Mouse (Mus musculus): ENCODE results near the gene Stat3. TPM values are rescaled to one million over a fixed set of nuclear protein-coding genes. Genes with fewer than 3 reads are reported as not detected.
A peak's percentile ranks its signal among the peaks of the same experiment; 100 is the strongest.

The Stat3 gene
- polyA plus RNA-seq (2012; ENCODE audit: insufficient read depth, low replicate concordance): 63.3 and 82.6 TPM in 2 replicates

DNA sequence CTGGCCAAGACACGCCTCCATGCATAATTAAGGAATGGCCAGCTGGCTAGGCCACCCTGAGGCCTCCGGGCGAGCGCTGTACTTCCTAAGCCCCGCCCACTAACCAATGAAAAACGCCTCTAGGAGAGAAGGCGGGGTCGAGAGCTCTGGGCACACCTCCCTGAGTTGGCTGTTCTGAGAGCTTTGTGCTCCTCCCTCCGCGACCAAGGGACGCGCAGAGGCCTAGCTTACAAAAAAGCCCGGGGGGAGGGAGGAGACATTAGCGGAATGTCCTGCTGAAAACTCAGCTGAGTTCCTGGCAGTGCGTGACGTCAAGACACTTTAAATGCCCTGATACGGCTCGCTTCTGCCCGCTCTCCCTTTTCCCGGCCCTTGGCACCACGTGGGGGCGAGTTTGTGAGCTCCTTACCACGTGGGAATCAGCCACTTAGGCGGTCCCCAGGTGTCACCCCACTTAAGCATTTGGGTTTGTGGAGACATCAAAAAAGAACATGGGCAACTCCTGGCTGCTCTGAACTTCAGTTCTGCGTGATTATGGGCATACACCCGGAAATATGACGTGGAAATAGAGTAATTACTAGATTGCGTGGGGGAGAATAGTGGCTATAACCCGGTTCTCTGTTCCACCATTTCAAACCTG, at the start of gene Stat3:
Gene Stat3, minus strand, starts transcription at position 29 of the 640 bp plus-strand sequence.
- Histone ChIP-seq H3K27me3 (replicated peaks) (no peaks in the 10 kb centered on the region), H3K4me3 (replicated peaks) (peak within 1 kb of the TSS; percentile 100), H3K9me3 (no peaks in the 10 kb centered on the region), H3K36me3 (replicated peaks; ENCODE audit: low read length) (peaks cover 18% of the 10 kb centered on the region), H3K4me1 (peaks cover 51% of the 10 kb centered on the region)
- TF ChIP-seq GATA1 (IDR thresholded peaks at IDR 0.05; ENCODE audit: borderline replicate concordance, low read length): no peak
- no peak; the same call in 1 of the 2 replicates for TF ChIP-seq FLI1 (IDR thresholded peaks at IDR 0.05; ENCODE audit: low read length)

DNA sequence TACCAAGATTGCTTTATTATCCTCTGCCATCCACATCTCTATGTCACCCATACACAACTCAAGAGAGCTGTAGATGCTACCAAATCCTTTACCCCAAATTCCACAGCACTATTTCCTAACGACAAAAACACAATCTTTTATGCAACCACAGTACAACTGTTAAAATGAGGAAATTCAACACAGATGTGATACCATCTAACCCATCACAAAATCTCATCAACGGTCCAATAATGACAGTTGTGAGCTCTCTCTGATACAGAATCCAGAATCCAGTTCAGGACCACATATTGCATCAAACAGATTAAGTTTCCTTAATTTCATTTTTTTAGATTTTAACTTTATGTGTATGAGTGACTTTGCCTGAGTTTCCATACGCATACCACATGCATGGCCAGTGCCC, 49.3 kb upstream of the Stat3 start:
- TF ChIP-seq GATA1 (IDR thresholded peaks at IDR 0.05; ENCODE audit: borderline replicate concordance, low read length): no peak
- TF ChIP-seq FLI1 (IDR thresholded peaks at IDR 0.05; ENCODE audit: low read length): no peak

DNA sequence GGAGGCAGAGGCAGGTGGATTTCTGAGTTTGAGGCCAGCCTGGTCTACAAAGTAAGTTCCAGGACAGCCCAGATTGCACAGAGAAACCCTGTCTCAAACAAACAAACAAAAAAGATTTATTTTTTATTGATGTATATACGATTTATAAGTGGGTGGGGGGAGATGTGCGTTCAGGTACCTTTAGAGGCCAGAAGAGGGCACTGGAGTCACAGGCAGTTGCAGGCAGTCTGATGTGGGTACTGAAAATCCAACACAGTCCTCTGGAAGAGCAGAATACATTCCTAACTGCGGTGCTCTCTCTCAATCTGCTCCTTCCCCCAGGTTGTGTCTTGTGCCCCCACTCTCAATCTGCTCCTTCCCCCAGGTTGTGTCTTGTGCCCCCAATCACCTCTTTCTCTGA, 46.3 kb upstream of the Stat3 start:
- Histone ChIP-seq H3K36me3 (replicated peaks; ENCODE audit: low read length) (no peaks in the 10 kb centered on the region), H3K4me3 (replicated peaks) (no peak overlapping the region), H3K9me3 (peaks cover 3% of the 10 kb centered on the region; the same call in 1 of the 2 replicates), H3K27me3 (replicated peaks) (no peaks in the 10 kb centered on the region), H3K4me1 (peaks cover 36% of the 10 kb centered on the region)
- TF ChIP-seq GATA1 (IDR thresholded peaks at IDR 0.05; ENCODE audit: borderline replicate concordance, low read length) (no peak), FLI1 (IDR thresholded peaks at IDR 0.05; ENCODE audit: low read length) (no peak)

More for the DNA sequence above, 49.3 kb upstream of the Stat3 start:
- Histone ChIP-seq H3K4me3 (replicated peaks) (no peak overlapping the region), H3K36me3 (replicated peaks; ENCODE audit: low read length) (no peaks in the 10 kb centered on the region), H3K4me1 (peaks cover 24% of the 10 kb centered on the region), H3K9me3 (peaks cover 3% of the 10 kb centered on the region; the same call in 1 of the 2 replicates), H3K27me3 (replicated peaks) (no peaks in the 10 kb centered on the region)

DNA sequence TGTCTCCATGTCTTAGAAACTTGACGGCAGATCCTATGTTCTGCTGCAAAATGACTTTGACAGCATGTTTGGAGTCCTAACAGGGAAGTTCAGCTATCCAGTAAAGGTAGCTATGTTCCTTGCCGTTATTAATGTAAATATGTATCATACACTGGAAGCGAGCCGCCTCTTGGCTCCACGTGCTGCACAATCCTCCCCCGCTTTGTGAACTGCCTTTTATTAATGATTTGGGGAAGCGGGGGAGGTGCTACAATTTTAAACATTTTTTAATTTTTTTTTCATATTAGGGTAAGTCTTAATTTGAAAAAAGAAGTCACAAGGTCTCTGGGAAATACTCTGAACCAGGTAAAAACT, 44.4 kb upstream of the Stat3 start:
- TF ChIP-seq GATA1 (IDR thresholded peaks at IDR 0.05; ENCODE audit: borderline replicate concordance, low read length): no peak
- no peak for TF ChIP-seq FLI1 (IDR thresholded peaks at IDR 0.05; ENCODE audit: low read length)
- Histone ChIP-seq H3K4me3 (replicated peaks) (no peak overlapping the region), H3K27me3 (replicated peaks) (no peaks in the 10 kb centered on the region), H3K36me3 (replicated peaks; ENCODE audit: low read length) (no peaks in the 10 kb centered on the region), H3K4me1 (peaks cover 39% of the 10 kb centered on the region), H3K9me3 (peaks cover 3% of the 10 kb centered on the region; the same call in 1 of the 2 replicates)

DNA sequence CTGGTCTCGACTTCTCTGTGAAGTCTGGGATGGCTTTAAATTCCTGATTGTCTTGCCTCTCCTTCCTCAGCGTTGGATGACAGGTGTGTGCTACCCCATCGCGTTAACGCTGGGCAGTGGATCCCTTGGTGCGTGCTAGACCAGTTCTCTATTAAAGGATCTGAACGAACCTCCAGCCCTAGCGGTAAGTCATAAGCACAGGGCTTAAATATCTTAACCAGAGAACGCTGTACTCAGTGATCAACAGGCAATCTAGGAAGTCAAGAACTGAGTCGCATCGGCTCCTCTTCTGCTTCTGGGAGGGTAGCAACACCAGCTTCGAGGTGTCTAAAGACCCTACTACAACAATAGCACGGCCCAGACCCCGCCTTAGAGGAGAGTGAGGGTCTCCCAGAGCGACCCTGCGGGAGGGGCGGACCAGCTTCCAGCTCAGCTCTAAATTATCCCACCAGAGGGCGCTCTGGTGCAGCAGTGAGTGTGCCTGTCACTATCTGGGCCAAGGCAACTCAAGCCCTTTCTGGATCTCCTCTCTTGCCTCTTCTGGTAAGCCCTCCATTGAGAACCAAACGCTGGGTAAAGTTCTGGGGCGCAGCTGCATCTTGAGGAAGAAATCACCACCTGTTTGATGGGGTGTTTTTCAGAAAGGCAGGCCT, 43.9 kb upstream of the Stat3 start:
- Histone ChIP-seq H3K4me1 (peaks cover 39% of the 10 kb centered on the region), H3K27me3 (replicated peaks) (no peaks in the 10 kb centered on the region), H3K4me3 (replicated peaks) (peak overlapping the region; percentile 90), H3K36me3 (replicated peaks; ENCODE audit: low read length) (no peaks in the 10 kb centered on the region), H3K9me3 (peaks cover 3% of the 10 kb centered on the region; the same call in 1 of the 2 replicates)
- no peak for TF ChIP-seq FLI1 (IDR thresholded peaks at IDR 0.05; ENCODE audit: low read length)
- no peak for TF ChIP-seq GATA1 (IDR thresholded peaks at IDR 0.05; ENCODE audit: borderline replicate concordance, low read length)

DNA sequence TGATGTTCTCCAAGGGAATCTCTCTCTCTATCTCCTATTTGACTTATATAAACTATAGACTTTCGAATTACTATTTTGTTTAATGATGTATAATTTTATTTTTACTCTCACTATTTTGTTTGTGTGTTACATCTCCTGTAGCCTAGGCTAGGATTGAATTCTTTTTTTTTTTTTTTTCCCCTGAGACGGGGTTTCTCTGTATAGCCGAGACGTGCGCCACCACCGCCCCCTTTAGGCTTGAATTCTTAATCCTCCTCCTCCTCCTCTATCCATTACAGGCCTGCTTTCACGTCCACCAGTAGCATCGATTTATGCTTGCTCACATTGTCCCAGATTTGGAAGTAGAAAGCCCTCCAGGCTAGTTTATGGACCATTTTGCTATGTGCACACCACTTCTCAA, 42.7 kb upstream of the Stat3 start:
- H3K4me3 ChIP-seq (replicated peaks): no peak overlapping the region
- TF ChIP-seq FLI1 (IDR thresholded peaks at IDR 0.05; ENCODE audit: low read length): no peak
- no peak for TF ChIP-seq GATA1 (IDR thresholded peaks at IDR 0.05; ENCODE audit: borderline replicate concordance, low read length)
- H3K27me3 ChIP-seq (replicated peaks): no peaks in the 10 kb centered on the region
- H3K36me3 ChIP-seq (replicated peaks; ENCODE audit: low read length): no peaks in the 10 kb centered on the region
- H3K9me3 ChIP-seq: peaks cover 3% of the 10 kb centered on the region; the same call in 1 of the 2 replicates
- H3K4me1 ChIP-seq: peaks cover 44% of the 10 kb centered on the region

DNA sequence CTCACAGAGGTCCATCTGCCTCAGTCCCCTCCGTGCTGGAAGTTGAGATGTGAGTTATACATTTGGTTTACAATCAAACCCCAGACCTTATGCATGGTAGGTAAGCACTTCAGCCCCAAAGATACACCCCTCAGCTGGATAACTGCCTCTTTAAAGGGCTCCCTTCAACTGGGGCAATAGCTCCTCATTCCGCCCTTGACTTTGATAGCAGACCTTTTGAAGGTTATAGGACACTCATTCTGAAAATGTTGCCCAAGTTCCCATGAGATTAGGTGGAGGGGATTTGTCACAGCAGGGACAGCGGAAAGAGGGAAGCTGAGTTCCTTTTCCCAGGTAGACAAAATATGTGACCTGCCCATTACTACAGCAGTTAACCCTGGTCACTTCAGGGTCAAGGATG, 41.9 kb upstream of the Stat3 start:
- Histone ChIP-seq H3K27me3 (replicated peaks) (no peaks in the 10 kb centered on the region), H3K9me3 (peaks cover 3% of the 10 kb centered on the region; the same call in 1 of the 2 replicates)
- TF ChIP-seq FLI1 (IDR thresholded peaks at IDR 0.05; ENCODE audit: low read length) (no peak), GATA1 (IDR thresholded peaks at IDR 0.05; ENCODE audit: borderline replicate concordance, low read length) (no peak)

DNA sequence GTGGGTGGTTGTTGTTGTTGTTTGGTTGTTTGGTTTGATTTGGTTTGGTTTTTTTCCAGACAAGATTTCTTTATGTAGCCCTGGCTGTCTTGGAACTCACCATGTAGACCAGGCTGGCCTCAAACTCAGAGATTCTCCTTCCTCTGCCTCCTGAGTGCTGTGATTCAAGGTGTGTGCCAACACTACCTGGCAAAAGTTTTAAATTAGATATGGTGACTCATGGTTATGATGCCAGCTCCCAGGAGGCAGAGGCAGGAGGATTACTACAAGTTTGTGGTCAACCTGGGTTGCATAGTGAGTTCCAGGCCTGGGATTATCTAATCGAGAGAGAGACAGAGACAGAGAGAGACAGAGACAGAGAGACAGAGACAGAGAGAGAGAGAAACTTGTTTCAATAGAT, 41.1 kb upstream of the Stat3 start:
- TF ChIP-seq GATA1 (IDR thresholded peaks at IDR 0.05; ENCODE audit: borderline replicate concordance, low read length) (no peak), FLI1 (IDR thresholded peaks at IDR 0.05; ENCODE audit: low read length) (no peak)
- no peak overlapping the region for H3K4me3 ChIP-seq (replicated peaks)
- H3K27me3 ChIP-seq (replicated peaks): no peaks in the 10 kb centered on the region
- no peaks in the 10 kb centered on the region for H3K36me3 ChIP-seq (replicated peaks; ENCODE audit: low read length)
- H3K9me3 ChIP-seq: no peaks in the 10 kb centered on the region
- peaks cover 51% of the 10 kb centered on the region for H3K4me1 ChIP-seq

More for the DNA sequence above, 41.9 kb upstream of the Stat3 start:
- H3K4me3 ChIP-seq (replicated peaks): no peak overlapping the region
- no peaks in the 10 kb centered on the region for H3K36me3 ChIP-seq (replicated peaks; ENCODE audit: low read length)
- peaks cover 51% of the 10 kb centered on the region for H3K4me1 ChIP-seq

DNA sequence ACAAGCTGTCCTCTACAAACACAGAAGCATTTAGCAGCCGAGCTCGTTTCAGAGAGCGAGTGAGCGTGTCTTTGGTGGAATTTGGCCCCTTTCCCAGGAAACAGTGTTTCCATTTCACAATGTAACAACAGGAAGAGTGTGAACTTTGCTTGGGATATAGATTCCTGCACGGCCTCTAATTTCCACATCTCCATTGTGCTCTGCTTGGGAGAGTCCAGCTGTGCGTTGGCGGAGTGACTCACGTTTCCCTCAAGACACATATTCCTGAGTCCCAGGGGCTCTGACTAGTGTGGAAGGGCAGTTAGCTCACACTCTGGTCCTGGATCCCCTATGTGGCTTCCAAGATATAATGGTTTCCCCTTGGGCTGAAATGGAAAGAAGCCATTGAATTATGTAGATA, 40.5 kb upstream of the Stat3 start:
- no peak for TF ChIP-seq GATA1 (IDR thresholded peaks at IDR 0.05; ENCODE audit: borderline replicate concordance, low read length)
- Histone ChIP-seq H3K4me1 (peaks cover 54% of the 10 kb centered on the region), H3K27me3 (replicated peaks) (peaks cover 2% of the 10 kb centered on the region), H3K4me3 (replicated peaks) (no peak overlapping the region), H3K36me3 (replicated peaks; ENCODE audit: low read length) (no peaks in the 10 kb centered on the region), H3K9me3 (no peaks in the 10 kb centered on the region)

DNA sequence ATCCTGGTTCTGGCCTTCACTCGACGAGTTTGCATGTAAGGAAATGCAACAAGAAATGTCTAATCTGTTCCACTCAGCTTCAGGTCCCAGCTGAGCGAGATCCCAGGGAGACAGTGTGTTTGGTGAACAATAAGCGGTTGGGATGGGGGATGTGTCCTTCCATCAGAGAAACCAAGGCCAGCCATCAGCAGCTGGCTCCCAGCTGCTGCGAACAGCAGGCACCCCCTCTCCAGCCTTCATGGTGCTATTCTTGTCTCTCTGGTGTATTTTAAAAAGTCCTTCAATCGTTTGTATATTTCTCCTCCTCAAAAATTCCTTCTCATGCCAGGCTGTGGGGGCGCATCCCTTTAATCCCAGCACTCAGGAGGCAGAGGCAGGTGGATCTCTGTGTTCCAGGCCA, 35.9 kb upstream of the Stat3 start:
- H3K27me3 ChIP-seq (replicated peaks): peaks cover 27% of the 10 kb centered on the region
- H3K36me3 ChIP-seq (replicated peaks; ENCODE audit: low read length): no peaks in the 10 kb centered on the region
- H3K4me3 ChIP-seq (replicated peaks): no peak overlapping the region
- no peak for TF ChIP-seq GATA1 (IDR thresholded peaks at IDR 0.05; ENCODE audit: borderline replicate concordance, low read length)
- no peak for TF ChIP-seq FLI1 (IDR thresholded peaks at IDR 0.05; ENCODE audit: low read length)
- no peaks in the 10 kb centered on the region for H3K9me3 ChIP-seq
- peaks cover 53% of the 10 kb centered on the region for H3K4me1 ChIP-seq

Data from megakaryocyte, embryonic 14.5 days (primary cell).